Mouse (Mus musculus) intestine, postnatal 0 days (tissue): ENCODE measurements at regions not wholly inside any gene's neighbourhood (a gene's known extent, or its start where the extent isn't known, plus 50 kb on each side); places are given as distances from the start of the nearest gene placed in this dataset.

Source experiments
- ATAC-seq: fragments of 200-750 bp; cut with Nextera tagmentation; 2 replicates; pipeline ENCODE4 v1.8.0; 2017; ENCODE audit warnings: mild to moderate bottlenecking, moderate TSS enrichment, moderate library complexity
- H3K27ac ChIP-seq: fragments of 300-500 bp; sonication (generic); 2 replicates; pipeline ENCODE4 v1.5.1; 2014; ENCODE audit warnings: mild to moderate bottlenecking, low read depth, low read length, moderate library complexity
- H3K27me3 ChIP-seq: fragments of 300-500 bp; sonication (generic); replicated peaks from 2 replicates; pipeline ENCODE4 v1.6.1; 2014; ENCODE audit warnings: low read length, mixed read lengths; ENCODE audit not compliant: control insufficient read depth, insufficient read depth
- H3K36me3 ChIP-seq: fragments of 300-500 bp; sonication (generic); 2 replicates; pipeline ENCODE4 v1.6.1; 2014; ENCODE audit warnings: mild to moderate bottlenecking, moderate library complexity; ENCODE audit not compliant: control insufficient read depth, insufficient read depth
- H3K4me1 ChIP-seq: fragments of 300-500 bp; sonication (generic); replicated peaks from 2 replicates; pipeline ENCODE4 v1.6.1; 2014; ENCODE audit warnings: antibody characterized with exemption, low read length, mixed read lengths; ENCODE audit not compliant: control insufficient read depth, insufficient read depth
- H3K4me2 ChIP-seq: fragments of 300-500 bp; sonication (generic); replicated peaks from 2 replicates; pipeline ENCODE4 v1.6.1; 2014; ENCODE audit warnings: low read depth, mild to moderate bottlenecking, moderate library complexity
- H3K4me3 ChIP-seq: fragments of 300-500 bp; sonication (generic); 2 replicates; pipeline ENCODE4 v1.5.1; 2014; ENCODE audit warnings: low read depth, low read length
- H3K9ac ChIP-seq: fragments of 300-500 bp; sonication (generic); 2 replicates; pipeline ENCODE4 v1.6.1; 2014; ENCODE audit warnings: mild to moderate bottlenecking, low read depth, low read length
- H3K9me3 ChIP-seq: fragments of 300-500 bp; sonication (generic); 2 replicates; pipeline ENCODE4 v1.6.1; 2016; ENCODE audit warnings: mixed run types; ENCODE audit not compliant: control insufficient read depth
- CTCF ChIP-seq: sonication (generic); IDR thresholded peaks from 2 replicates; pipeline ENCODE4 v1.5.1; 2016; ENCODE audit warnings: low read depth, mild to moderate bottlenecking, control low read depth, antibody characterized with exemption, moderate library complexity
- WGBS: fragments of 180-500 bp; shearing (Covaris S2); extraction: QIAGEN DNeasy Blood & Tissue Kit; methylation state at CpG from one replicate; pipeline ENCODE4 v1.1.7; 2014; 5-methylcytosine and 5-hydroxymethylcytosine counted together

DNA sequence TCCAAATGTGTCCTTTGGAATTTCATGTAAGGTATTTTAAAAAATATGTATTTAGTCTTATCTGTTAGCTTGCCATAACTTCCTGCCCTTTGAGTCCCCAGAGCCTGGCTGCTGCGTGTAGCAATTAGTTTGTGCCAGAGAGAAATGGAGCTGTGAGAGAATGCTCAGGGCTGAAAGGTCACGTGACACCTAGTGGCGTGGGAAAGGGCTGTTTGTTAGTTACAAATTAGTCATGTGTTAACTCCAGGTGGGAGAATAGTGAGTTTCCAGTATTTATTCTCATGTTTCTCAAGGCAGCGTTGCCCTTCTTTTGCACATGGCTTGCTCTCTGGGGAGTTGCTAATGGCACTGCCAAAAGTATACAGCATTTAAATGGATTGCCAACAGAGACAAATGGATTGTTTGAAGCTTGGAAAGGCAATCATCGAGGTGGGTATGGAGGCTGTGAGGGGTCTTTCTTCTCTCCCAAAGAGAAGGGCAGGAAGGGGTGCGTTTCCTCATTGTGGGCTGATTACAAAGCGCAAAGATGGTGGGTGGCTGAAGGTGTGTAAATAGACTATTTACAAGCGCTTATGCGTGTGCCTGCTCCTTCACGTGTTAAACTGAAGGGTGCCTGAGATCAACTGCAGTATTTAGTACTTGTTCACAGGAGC lies 472.3 kb downstream of the D3Ertd751e start:
- H3K27me3 ChIP-seq = no peaks in the 10 kb centered on the region
- no peak overlapping the region for H3K27ac ChIP-seq
- no peak for TF ChIP-seq CTCF
- H3K36me3 ChIP-seq = no peaks in the 10 kb centered on the region
- no peaks in the 10 kb centered on the region for H3K9me3 ChIP-seq
- no peak overlapping the region for H3K4me2 ChIP-seq
- no peak for ATAC-seq
- H3K9ac ChIP-seq = no peak overlapping the region
- no peaks in the 10 kb centered on the region for H3K4me1 ChIP-seq
- no peak overlapping the region for H3K4me3 ChIP-seq
- WGBS = 40% methylated on average over 10 of the region's 10 CpGs

DNA sequence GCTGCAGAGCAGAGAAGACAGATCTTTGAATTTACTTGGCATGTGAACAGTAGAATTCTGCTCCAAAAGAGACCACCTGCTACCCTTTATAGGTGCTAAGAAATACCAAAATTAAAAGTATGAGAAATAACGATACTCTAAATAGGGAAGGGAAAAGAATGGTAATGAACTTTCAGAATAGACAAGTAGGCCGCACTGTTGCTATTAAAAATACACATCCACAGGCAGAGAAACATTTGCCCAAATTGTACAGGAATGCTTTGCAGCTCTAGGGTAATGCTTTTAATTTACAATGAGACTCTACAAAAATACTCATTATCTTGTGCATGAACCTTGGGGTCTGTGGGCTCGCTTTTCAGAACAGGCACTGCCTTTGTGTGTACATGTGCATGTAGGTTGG lies 476.3 kb downstream of the D3Ertd751e start:
- no peak for TF ChIP-seq CTCF
- H3K4me2 ChIP-seq = no peak overlapping the region
- WGBS = 90% methylated on average over 3 of the region's 3 CpGs
- no peaks in the 10 kb centered on the region for H3K9me3 ChIP-seq
- H3K4me1 ChIP-seq = no peaks in the 10 kb centered on the region
- no peak overlapping the region for H3K4me3 ChIP-seq
- H3K9ac ChIP-seq = no peak overlapping the region
- no peak for ATAC-seq
- no peaks in the 10 kb centered on the region for H3K27me3 ChIP-seq
- no peaks in the 10 kb centered on the region for H3K36me3 ChIP-seq
- no peak overlapping the region for H3K27ac ChIP-seq

DNA sequence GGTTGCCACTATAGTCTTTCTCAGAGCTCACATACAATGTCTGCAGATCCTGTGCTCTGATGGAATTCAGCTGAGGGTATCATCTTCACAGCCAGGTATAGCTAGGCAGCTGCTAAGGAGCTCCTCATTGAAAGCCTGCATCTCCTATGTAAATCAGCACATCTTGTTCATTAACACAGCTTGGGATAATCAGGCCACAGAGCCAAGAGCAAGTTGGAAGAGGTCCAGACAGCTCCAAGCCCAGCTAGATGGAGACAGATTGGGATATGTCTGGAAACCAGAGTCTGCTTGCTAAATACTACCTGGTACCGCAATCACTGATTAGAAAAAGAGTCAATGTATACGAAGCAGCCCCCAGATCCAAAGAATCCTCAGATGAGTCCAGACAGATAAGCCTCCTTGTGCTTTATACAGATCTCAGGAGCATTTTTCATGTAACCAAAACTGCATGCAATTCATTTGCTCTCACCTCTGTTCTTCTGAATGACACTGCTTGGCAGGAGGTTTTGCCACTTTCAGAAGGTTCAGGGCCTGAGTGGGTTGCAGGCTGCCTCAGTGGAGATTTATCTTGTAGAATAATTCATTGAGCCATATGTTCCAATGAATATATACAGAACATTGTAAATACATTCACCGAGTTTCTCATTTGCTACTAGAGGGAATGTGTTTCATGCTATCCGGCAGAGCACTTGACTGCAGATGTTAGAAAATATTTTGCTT lies 485.4 kb downstream of the D3Ertd751e start:
- ATAC-seq = no peak

DNA sequence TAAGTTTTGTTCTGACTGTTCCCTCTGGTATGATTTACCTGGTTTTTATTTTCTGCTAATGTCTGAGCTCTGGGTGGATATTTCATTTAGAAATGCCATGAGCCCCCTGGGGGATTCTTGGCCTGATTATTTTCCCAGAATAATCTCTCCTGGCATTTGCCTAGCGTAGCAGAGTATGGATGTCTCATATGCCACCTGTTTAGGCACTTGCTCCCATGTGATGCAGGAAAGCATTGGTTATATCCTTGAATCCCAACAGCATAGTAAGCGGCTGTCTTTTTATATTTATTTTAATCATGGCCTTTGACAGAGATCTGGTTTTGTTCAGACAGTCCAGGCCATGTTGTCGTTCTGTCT lies 486.0 kb downstream of the D3Ertd751e start:
- no peak overlapping the region for H3K9ac ChIP-seq
- 75% methylated on average over 3 of the region's 3 CpGs for WGBS

More for the DNA sequence above, 485.4 kb downstream of the D3Ertd751e start:
- Histone ChIP-seq H3K27ac (no peak overlapping the region), H3K36me3 (no peaks in the 10 kb centered on the region), H3K9ac (no peak overlapping the region), H3K4me1 (no peaks in the 10 kb centered on the region), H3K4me3 (no peak overlapping the region), H3K9me3 (no peaks in the 10 kb centered on the region), H3K27me3 (no peaks in the 10 kb centered on the region), H3K4me2 (no peak overlapping the region)
- no peak for TF ChIP-seq CTCF
- 59% methylated on average over 4 of the region's 4 CpGs for WGBS

DNA sequence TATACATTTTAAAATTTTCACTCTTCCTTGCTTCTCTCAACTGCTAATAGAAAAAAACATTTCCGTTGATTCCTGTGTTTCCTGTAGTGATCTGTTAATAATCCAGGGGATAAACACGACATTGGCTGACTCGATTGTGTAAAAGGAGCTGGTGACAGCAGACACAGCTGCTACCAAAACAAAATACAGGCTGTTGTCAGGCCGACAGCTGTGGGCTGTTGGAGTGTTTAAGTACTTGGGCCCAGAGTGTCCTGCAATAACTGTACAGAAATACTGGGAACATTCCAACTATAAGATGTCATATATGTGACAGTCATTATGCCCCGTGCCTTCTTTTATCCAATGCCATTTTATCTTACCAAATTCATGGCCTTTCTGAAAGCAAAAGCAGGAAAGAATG lies 489.9 kb downstream of the D3Ertd751e start:
- Histone ChIP-seq H3K27ac (no peak overlapping the region), H3K4me1 (no peaks in the 10 kb centered on the region), H3K36me3 (no peaks in the 10 kb centered on the region), H3K4me3 (no peak overlapping the region), H3K27me3 (no peaks in the 10 kb centered on the region), H3K9ac (no peak overlapping the region), H3K4me2 (no peak overlapping the region), H3K9me3 (no peaks in the 10 kb centered on the region)
- no peak for ATAC-seq
- WGBS = 71% methylated on average over 5 of the region's 5 CpGs
- TF ChIP-seq CTCF = no peak

More for the DNA sequence above, 486.0 kb downstream of the D3Ertd751e start:
- Histone ChIP-seq H3K27ac (no peak overlapping the region), H3K9me3 (no peaks in the 10 kb centered on the region), H3K27me3 (no peaks in the 10 kb centered on the region), H3K4me2 (no peak overlapping the region), H3K4me1 (no peaks in the 10 kb centered on the region), H3K36me3 (no peaks in the 10 kb centered on the region), H3K4me3 (no peak overlapping the region)
- no peak for TF ChIP-seq CTCF
- no peak for ATAC-seq

DNA sequence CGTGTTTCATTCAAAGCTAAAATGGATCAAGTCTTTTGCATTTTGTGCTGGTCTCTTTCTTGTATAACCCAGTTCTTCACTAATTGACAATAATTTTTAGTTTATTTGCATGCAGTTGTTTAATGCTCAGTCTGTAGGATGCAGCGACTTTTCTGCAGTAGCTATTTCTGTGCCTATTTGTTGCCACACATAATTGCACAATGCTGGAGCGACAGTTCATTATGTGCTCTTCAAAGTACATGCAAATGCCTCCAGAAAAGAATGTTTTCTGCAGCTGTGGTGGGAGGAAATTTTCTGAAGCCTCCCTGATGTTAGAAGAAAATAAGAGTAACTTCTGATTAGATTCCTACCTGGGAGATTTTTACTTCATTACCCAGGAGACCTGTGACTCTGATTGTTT lies 491.3 kb downstream of the D3Ertd751e start:
- 83% methylated on average over 3 of the region's 3 CpGs for WGBS
- no peak for ATAC-seq
- H3K4me1 ChIP-seq = no peaks in the 10 kb centered on the region
- H3K4me2 ChIP-seq = no peak overlapping the region
- no peaks in the 10 kb centered on the region for H3K9me3 ChIP-seq
- H3K4me3 ChIP-seq = no peak overlapping the region
- H3K27ac ChIP-seq = no peak overlapping the region
- H3K27me3 ChIP-seq = no peaks in the 10 kb centered on the region
- H3K9ac ChIP-seq = no peak overlapping the region
- no peak for TF ChIP-seq CTCF
- H3K36me3 ChIP-seq = no peaks in the 10 kb centered on the region
